ENCODE assay signal across 17 mouse cellular contexts in the genomic region with DNA sequence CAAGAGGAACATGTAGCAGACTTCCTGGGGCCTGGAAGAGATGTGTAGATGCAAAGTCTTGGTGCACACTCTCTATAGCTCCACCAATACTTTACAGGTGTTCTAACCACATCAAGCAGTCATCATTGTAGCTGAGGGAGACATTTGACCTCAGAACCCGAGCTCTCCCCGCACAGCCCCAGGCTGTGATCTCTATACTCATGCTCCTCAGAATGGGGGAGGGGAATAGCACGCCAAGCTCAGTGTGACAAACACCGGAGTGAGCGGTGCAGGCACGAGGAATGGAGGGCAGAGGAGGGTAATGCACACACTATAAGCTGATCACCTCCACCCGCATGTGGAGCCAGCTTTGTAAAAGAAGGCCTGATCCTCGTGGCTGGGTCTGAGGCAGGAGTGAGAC.
"Had no signal": no experiment of that assay in that cellular context is flagged by ENCODE, and none has a peak within 500 bp of the region (broad histone marks: within the 10 kb centered on the region; RNA-seq: fewer than 3 reads in every experiment).

No protein-coding gene starts in this region.

- DNase-seq: forebrain, postnatal 0 days; gastrocnemius, postnatal 14 days; gastrocnemius, postnatal 36 days; heart, adult 11 months; heart, adult 2 months; heart, postnatal 10 days; heart, postnatal 4 days; kidney, adult 18-20 months; kidney, adult 8-10 months; kidney, postnatal 10 days; kidney, postnatal 25 days; layer of hippocampus, adult 9-11 months; layer of hippocampus, postnatal 36 days had no signal

- ATAC-seq: forebrain, postnatal 0 days; hindbrain, embryonic 16.5 days; inflammation-experienced regulatory T-cells, adult 6 months; intestine, embryonic 15.5 days; intestine, postnatal 0 days had no signal
